Mouse (Mus musculus) adrenal gland, adult 10 weeks (tissue): ENCODE measurements around the gene Zfp512. TPM values are rescaled to one million over a fixed set of nuclear protein-coding genes. Genes with fewer than 3 reads are reported as not detected.

ENCODE experiments used
- polyA plus RNA-seq: library from polyadenylated mRNA; stranded (reverse); fragments of 350-450 nt; fragmentation: Illumina TruSeq; extraction: RNeasy Lipid Tissue Mini Kit (QIAGEN cat#74804); gene quantifications from one replicate; pipeline ENCODE4 v1.2.3, GENCODE M21; 2014; ENCODE audit warnings: low read depth, low replicate concordance

The Zfp512 gene
- polyA plus RNA-seq, result 27.6 TPM

DNA sequence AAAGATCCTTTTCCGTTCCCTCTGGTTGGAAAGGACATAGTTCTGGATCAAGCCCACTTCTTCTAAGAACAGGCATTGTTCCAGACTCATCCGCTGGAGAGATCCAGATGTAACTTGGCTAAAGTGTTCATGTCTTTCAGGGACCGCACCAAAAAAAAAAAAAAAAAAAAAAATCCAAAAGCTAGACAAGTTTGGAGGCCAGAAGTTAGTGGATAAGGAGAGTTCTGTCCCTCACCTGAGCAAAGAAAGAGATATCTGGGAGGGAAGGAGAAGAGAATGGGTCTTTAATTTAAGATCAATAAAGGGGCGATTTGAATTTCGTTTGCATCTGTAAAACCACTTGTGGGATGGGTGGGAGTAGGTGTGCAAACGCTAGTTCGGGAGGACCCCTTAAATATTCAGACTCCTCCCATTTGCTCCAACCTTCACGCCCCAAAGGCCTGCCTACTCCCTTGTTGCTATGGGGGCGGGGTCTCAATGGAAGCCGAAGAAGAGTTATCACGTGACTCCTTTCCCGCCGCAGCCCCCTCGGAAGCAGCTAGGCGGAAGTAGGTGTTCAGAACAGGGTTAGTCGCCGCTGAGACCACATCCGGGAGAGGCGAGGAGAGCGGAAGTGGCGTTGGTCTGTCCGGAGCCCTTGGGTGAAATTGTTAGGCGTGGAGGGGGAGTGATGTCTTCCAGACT lies at the start of gene Zfp512:
TSS of gene Zfp512 (plus strand) at position 554 of the 684 bp plus-strand sequence.

DNA sequence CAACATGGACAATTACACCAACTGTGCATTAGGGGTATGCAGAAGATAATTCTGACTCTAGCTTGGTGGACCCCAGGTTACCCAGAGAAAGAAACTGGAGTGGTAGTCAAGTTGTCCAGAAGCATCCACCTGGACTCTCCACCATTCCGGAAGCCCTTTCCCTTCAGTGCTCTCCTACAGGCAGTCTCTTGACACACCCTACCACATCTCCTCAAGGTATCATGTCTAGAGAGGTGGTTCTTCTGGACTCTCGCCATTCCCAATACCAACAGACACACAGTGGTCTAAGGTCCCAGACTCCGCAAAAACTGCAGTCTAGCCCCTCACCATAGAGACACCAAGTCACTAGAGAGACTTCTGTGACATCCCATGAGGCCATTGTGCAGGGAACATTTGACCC lies 33.2 kb downstream of the Zfp512 start, which contains the start of gene 4930548H24Rik:
TSS of gene 4930548H24Rik (plus strand) at position 301 of the 400 bp plus-strand sequence.

DNA sequence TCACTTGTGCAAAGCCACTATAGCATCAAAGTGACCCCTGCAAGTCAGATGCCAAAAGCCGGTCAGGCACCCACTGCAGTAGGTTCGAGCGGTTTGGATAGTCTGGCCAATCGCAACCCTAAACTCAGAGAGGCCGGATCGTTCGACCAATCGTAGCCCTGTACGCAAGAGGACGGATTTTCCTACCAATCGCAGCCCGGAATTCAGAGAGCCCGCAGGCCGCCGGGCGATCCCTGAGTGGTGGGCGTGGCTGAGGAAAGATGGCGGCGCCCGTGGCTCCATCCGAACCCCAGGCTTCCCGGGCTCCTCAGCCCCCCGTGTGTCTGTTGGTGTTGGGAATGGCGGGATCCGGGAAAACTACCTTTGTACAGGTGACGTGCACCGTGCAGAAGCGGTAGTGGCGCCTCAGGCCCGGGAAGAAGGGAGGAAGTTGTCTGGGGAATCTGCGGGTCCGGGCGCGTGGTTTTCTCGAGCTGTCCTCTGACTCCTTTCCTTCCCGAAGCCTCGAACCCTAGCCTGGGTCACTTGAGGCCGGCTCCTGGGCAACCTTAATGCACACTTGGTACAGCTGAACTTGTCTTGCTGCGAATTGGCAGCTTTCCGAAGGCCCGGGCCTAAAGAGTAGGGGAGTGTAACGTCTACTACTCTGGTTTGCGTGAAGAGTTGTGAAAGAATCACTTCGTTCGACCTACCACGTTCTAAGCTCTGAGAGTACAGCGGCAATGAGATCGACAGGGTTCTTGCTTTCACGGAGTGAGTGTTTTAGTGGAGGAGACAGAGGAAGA lies 42.5 kb downstream of the Zfp512 start, which contains the start of gene Gpn1:
TSS of gene Gpn1 (plus strand) at position 229 of the 785 bp plus-strand sequence.

GRCm38 (mm10) chr5:31526354-31527116 lies 74.3 kb downstream of the Zfp512 start, which contains the start of gene Slc4a1ap:
Gene Slc4a1ap (plus strand): TSS chr5:31526995.

DNA sequence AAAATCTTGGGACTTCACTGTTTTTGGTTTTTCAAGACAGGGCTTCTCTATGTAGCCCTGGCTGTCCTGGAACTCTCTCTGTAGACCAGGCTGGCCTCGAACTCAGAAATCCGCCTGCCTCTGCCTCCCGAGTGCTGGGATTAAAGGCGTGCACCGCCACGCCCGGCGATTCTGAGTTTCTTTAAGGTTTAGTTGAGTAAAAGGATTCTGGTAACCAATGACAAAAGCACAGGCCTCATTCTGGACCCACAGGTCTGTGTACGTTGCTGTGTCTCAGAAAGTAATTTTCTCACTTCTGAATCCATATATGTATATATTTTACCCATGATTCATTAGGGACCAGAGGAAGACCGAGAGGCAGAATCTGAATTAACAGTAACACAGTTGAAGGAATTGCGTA lies 75.5 kb downstream of the Zfp512 start, which contains the start of gene Supt7l:
TSS of gene Supt7l (minus strand) at position 101 of the 400 bp plus-strand sequence.

Other genes with a start within 250 kb of the Zfp512 start
- 30.8 TPM for gene Ppm1g, start 231.7 kb upstream of the Zfp512 start, polyA plus RNA-seq
- 91.5 TPM for gene Nrbp1, start 211.6 kb upstream of the Zfp512 start, polyA plus RNA-seq
- not detected for gene Gm9970, start 211.2 kb upstream of the Zfp512 start, polyA plus RNA-seq
- gene Krtcap3, start 200.7 kb upstream of the Zfp512 start, polyA plus RNA-seq, result not detected
- 14.0 TPM for gene Ift172, start 161.3 kb upstream of the Zfp512 start, polyA plus RNA-seq
- gene Fndc4, start 156.4 kb upstream of the Zfp512 start, polyA plus RNA-seq, result 3.6 TPM
- not detected for gene Gckr, start 155.0 kb upstream of the Zfp512 start, polyA plus RNA-seq
- gene 4930548H24Rik, start 33.3 kb downstream of the Zfp512 start, polyA plus RNA-seq, result not detected
- gene Gpn1, start 42.3 kb downstream of the Zfp512 start, polyA plus RNA-seq, result 34.2 TPM
- gene Slc4a1ap, start 74.6 kb downstream of the Zfp512 start, polyA plus RNA-seq, result 64.8 TPM
- 18.2 TPM for gene Supt7l, start 75.4 kb downstream of the Zfp512 start, polyA plus RNA-seq
- gene Mrpl33, start 144.5 kb downstream of the Zfp512 start, polyA plus RNA-seq, result 220 TPM
- 4.5 TPM for gene Rbks, start 245.2 kb downstream of the Zfp512 start, polyA plus RNA-seq
- 205 TPM for gene Babam2, start 245.3 kb downstream of the Zfp512 start, polyA plus RNA-seq